Mouse (Mus musculus): ENCODE results near the gene Zfp39. TPM values are rescaled to one million over a fixed set of nuclear protein-coding genes. Genes with fewer than 3 reads are reported as not detected.

Gene Zfp39
- polyA plus RNA-seq, 1 experiment from 2014 or later: 3.5 TPM

GRCm38 (mm10) chr11:58927053-58927452, 23.0 kb upstream of the Zfp39 start:
- no peak overlapping the region for H3K4me2 ChIP-seq (ENCODE audit: low read depth, low read length)
- no peaks in the 10 kb centered on the region for H3K9me3 ChIP-seq (ENCODE audit: control insufficient read depth, low read length)
- H3K4me1 ChIP-seq (ENCODE audit: control insufficient read depth, insufficient read depth, low read length): peaks cover 4% of the 10 kb centered on the region; the same call in 1 of the 2 replicates
- H3K27me3 ChIP-seq (replicated peaks; ENCODE audit: control insufficient read depth, insufficient read depth, low read length): no peaks in the 10 kb centered on the region
- ATAC-seq: no peak
- WGBS: 70% methylated on average over 2 of the region's 2 CpGs
- no peak overlapping the region for H3K27ac ChIP-seq (ENCODE audit: low read length)
- no peak overlapping the region for H3K4me3 ChIP-seq (ENCODE audit: low read length)
- H3K9ac ChIP-seq (ENCODE audit: low read depth, low read length): no peak overlapping the region
- H3K36me3 ChIP-seq (ENCODE audit: control insufficient read depth, insufficient read depth, low read length): no peaks in the 10 kb centered on the region

- Histone ChIP-seq H3K4me3 (ENCODE audit: low read length) (no peak overlapping the region), H3K36me3 (ENCODE audit: control insufficient read depth, insufficient read depth, low read length) (no peaks in the 10 kb centered on the region), H3K9me3 (ENCODE audit: control insufficient read depth, low read length) (no peaks in the 10 kb centered on the region), H3K27me3 (replicated peaks; ENCODE audit: control insufficient read depth, insufficient read depth, low read length) (no peaks in the 10 kb centered on the region), H3K4me1 (ENCODE audit: control insufficient read depth, insufficient read depth, low read length) (peaks cover 4% of the 10 kb centered on the region; the same call in 1 of the 2 replicates), H3K4me2 (ENCODE audit: low read depth, low read length) (no peak overlapping the region), H3K9ac (ENCODE audit: low read depth, low read length) (no peak overlapping the region), H3K27ac (ENCODE audit: low read length) (no peak overlapping the region)
- WGBS: 53% methylated on average over 2 of the region's 3 CpGs
- ATAC-seq: peak; percentile 52; the same call in 1 of the 2 replicates
These were observed 22.6 kb upstream of the Zfp39 start for GRCm38 (mm10) chr11:58926651-58927050.

GRCm38 (mm10) chr11:58922420-58922819, 18.4 kb upstream of the Zfp39 start:
- Histone ChIP-seq H3K4me2 (ENCODE audit: low read depth, low read length) (no peak overlapping the region), H3K27ac (ENCODE audit: low read length) (no peak overlapping the region), H3K9me3 (ENCODE audit: control insufficient read depth, low read length) (no peaks in the 10 kb centered on the region), H3K36me3 (ENCODE audit: control insufficient read depth, insufficient read depth, low read length) (no peaks in the 10 kb centered on the region), H3K27me3 (replicated peaks; ENCODE audit: control insufficient read depth, insufficient read depth, low read length) (no peaks in the 10 kb centered on the region), H3K9ac (ENCODE audit: low read depth, low read length) (no peak overlapping the region), H3K4me3 (ENCODE audit: low read length) (no peak overlapping the region), H3K4me1 (ENCODE audit: control insufficient read depth, insufficient read depth, low read length) (no peaks in the 10 kb centered on the region)
- no peak for ATAC-seq
- 80% methylated on average over 9 of the region's 9 CpGs for WGBS

GRCm38 (mm10) chr11:58918759-58919158, 14.7 kb upstream of the Zfp39 start:
- H3K4me1 ChIP-seq (ENCODE audit: control insufficient read depth, insufficient read depth, low read length): 0 out of 2 replicates have a peak, but pooled peaks cover 3% of the 10 kb centered on the region
- no peaks in the 10 kb centered on the region for H3K27me3 ChIP-seq (replicated peaks; ENCODE audit: control insufficient read depth, insufficient read depth, low read length)
- no peak overlapping the region for H3K27ac ChIP-seq (ENCODE audit: low read length)
- ATAC-seq: no peak
- no peaks in the 10 kb centered on the region for H3K9me3 ChIP-seq (ENCODE audit: control insufficient read depth, low read length)
- H3K9ac ChIP-seq (ENCODE audit: low read depth, low read length): no peak overlapping the region
- no peak overlapping the region for H3K4me3 ChIP-seq (ENCODE audit: low read length)
- H3K36me3 ChIP-seq (ENCODE audit: control insufficient read depth, insufficient read depth, low read length): no peaks in the 10 kb centered on the region
- H3K4me2 ChIP-seq (ENCODE audit: low read depth, low read length): no peak overlapping the region
- WGBS: 69% methylated on average over 5 of the region's 5 CpGs

- ATAC-seq: no peak
- Histone ChIP-seq H3K36me3 (ENCODE audit: control insufficient read depth, insufficient read depth, low read length) (no peaks in the 10 kb centered on the region), H3K9ac (ENCODE audit: low read depth, low read length) (no peak within 1 kb of the TSS), H3K4me1 (ENCODE audit: control insufficient read depth, insufficient read depth, low read length) (0 out of 2 replicates have a peak, but pooled peaks cover 3% of the 10 kb centered on the region), H3K9me3 (ENCODE audit: control insufficient read depth, low read length) (no peaks in the 10 kb centered on the region), H3K4me2 (ENCODE audit: low read depth, low read length) (no peak within 1 kb of the TSS), H3K27ac (ENCODE audit: low read length) (no peak within 1 kb of the TSS), H3K4me3 (ENCODE audit: low read length) (no peak within 1 kb of the TSS), H3K27me3 (replicated peaks; ENCODE audit: control insufficient read depth, insufficient read depth, low read length) (no peaks in the 10 kb centered on the region)
- 81% methylated on average over 12 of the region's 12 CpGs for WGBS
These were observed 13.8 kb upstream of the Zfp39 start, which contains the start of gene Btnl10 for GRCm38 (mm10) chr11:58917745-58918366. Gene Btnl10 (plus strand): TSS chr11:58917908.

- Histone ChIP-seq H3K9me3 (ENCODE audit: control insufficient read depth, low read length) (no peaks in the 10 kb centered on the region), H3K4me2 (ENCODE audit: low read depth, low read length) (no peak overlapping the region), H3K4me3 (ENCODE audit: low read length) (no peak overlapping the region), H3K36me3 (ENCODE audit: control insufficient read depth, insufficient read depth, low read length) (no peaks in the 10 kb centered on the region), H3K9ac (ENCODE audit: low read depth, low read length) (no peak overlapping the region), H3K4me1 (ENCODE audit: control insufficient read depth, insufficient read depth, low read length) (0 out of 2 replicates have a peak, but pooled peaks cover 3% of the 10 kb centered on the region), H3K27me3 (replicated peaks; ENCODE audit: control insufficient read depth, insufficient read depth, low read length) (no peaks in the 10 kb centered on the region), H3K27ac (ENCODE audit: low read length) (no peak overlapping the region)
- WGBS: 50% methylated on average over 14 of the region's 14 CpGs
- peak; percentile 39; the same call in 1 of the 2 replicates for ATAC-seq
These were observed 13.1 kb upstream of the Zfp39 start for GRCm38 (mm10) chr11:58916879-58917744.

GRCm38 (mm10) chr11:58914461-58915028, 10.5 kb upstream of the Zfp39 start:
- no peaks in the 10 kb centered on the region for H3K27me3 ChIP-seq (replicated peaks; ENCODE audit: control insufficient read depth, insufficient read depth, low read length)
- 9% methylated on average over 17 of the region's 17 CpGs for WGBS
- H3K4me3 ChIP-seq (ENCODE audit: low read length): peak overlapping the region; percentile 44
- no peaks in the 10 kb centered on the region for H3K36me3 ChIP-seq (ENCODE audit: control insufficient read depth, insufficient read depth, low read length)
- H3K27ac ChIP-seq (ENCODE audit: low read length): no peak overlapping the region
- H3K4me2 ChIP-seq (ENCODE audit: low read depth, low read length): peak overlapping the region; percentile 70
- peak overlapping the region; percentile 67 for H3K9ac ChIP-seq (ENCODE audit: low read depth, low read length)
- no peaks in the 10 kb centered on the region for H3K9me3 ChIP-seq (ENCODE audit: control insufficient read depth, low read length)
- peak; percentile 58; the same call in 1 of the 2 replicates for ATAC-seq
- 0 out of 2 replicates have a peak, but pooled peaks cover 3% of the 10 kb centered on the region for H3K4me1 ChIP-seq (ENCODE audit: control insufficient read depth, insufficient read depth, low read length)

- H3K9ac ChIP-seq (ENCODE audit: low read depth, low read length): no peak overlapping the region
- H3K4me1 ChIP-seq (ENCODE audit: control insufficient read depth, insufficient read depth, low read length): 0 out of 2 replicates have a peak, but pooled peaks cover 3% of the 10 kb centered on the region
- no peak overlapping the region for H3K4me2 ChIP-seq (ENCODE audit: low read depth, low read length)
- H3K27me3 ChIP-seq (replicated peaks; ENCODE audit: control insufficient read depth, insufficient read depth, low read length): no peaks in the 10 kb centered on the region
- H3K36me3 ChIP-seq (ENCODE audit: control insufficient read depth, insufficient read depth, low read length): no peaks in the 10 kb centered on the region
- H3K9me3 ChIP-seq (ENCODE audit: control insufficient read depth, low read length): no peaks in the 10 kb centered on the region
- H3K4me3 ChIP-seq (ENCODE audit: low read length): no peak overlapping the region
- no peak overlapping the region for H3K27ac ChIP-seq (ENCODE audit: low read length)
- ATAC-seq: 0 out of 2 replicates have a peak, but pooled peaks have one; percentile 45
- 88% methylated on average over 1 of the region's 1 CpGs for WGBS
These were observed 9.8 kb upstream of the Zfp39 start for GRCm38 (mm10) chr11:58913776-58914175.

GRCm38 (mm10) chr11:58904838-58905237, 813 bp upstream of the Zfp39 start:
- no peak overlapping the region for H3K4me3 ChIP-seq (ENCODE audit: low read length)
- no peak overlapping the region for H3K4me2 ChIP-seq (ENCODE audit: low read depth, low read length)
- no peaks in the 10 kb centered on the region for H3K9me3 ChIP-seq (ENCODE audit: control insufficient read depth, low read length)
- WGBS: 57% methylated on average over 6 of the region's 6 CpGs
- no peaks in the 10 kb centered on the region for H3K27me3 ChIP-seq (replicated peaks; ENCODE audit: control insufficient read depth, insufficient read depth, low read length)
- no peak overlapping the region for H3K27ac ChIP-seq (ENCODE audit: low read length)
- H3K36me3 ChIP-seq (ENCODE audit: control insufficient read depth, insufficient read depth, low read length): peaks cover 9% of the 10 kb centered on the region
- no peak for ATAC-seq
- H3K4me1 ChIP-seq (ENCODE audit: control insufficient read depth, insufficient read depth, low read length): no peaks in the 10 kb centered on the region
- H3K9ac ChIP-seq (ENCODE audit: low read depth, low read length): no peak overlapping the region

Measured in intestine, embryonic 16.5 days (tissue).